Mouse (Mus musculus): ENCODE data around the gene Ppp1r14c. TPM values are rescaled to one million over a fixed set of nuclear protein-coding genes. Genes with fewer than 3 reads are reported as not detected.
"Not testable (repeated sequence)": the region's sequence is repeated elsewhere in the genome, so short reads cannot be mapped to it uniquely, and the experiment has no call there.

Ppp1r14c gene
- polyA plus RNA-seq, 1 experiment, result 0.30 TPM

DNA sequence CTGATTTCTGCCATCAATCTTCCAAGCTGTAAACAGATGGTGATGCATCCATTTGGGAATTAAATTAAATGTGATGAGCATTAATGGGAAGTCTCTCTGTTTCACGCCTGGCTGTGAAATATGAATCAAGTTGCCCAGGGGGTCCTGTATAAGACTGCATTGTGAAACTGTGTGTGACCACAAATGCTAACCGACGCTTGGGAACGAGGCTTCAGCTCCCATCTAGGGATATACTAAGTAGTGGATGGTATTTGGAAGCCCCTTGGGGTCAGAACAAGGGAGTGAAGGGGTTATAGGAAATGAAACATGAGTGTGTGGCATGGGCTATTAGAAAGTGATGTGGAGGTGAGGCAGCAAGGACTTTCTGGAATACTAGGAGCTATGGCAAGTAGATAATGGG, 86.1 kb downstream of the Ppp1r14c start:
- no peak for DNase-seq (ENCODE audit: low read depth, low spot score)
- WGBS, result 79% methylated on average over 4 of the region's 4 CpGs

DNA sequence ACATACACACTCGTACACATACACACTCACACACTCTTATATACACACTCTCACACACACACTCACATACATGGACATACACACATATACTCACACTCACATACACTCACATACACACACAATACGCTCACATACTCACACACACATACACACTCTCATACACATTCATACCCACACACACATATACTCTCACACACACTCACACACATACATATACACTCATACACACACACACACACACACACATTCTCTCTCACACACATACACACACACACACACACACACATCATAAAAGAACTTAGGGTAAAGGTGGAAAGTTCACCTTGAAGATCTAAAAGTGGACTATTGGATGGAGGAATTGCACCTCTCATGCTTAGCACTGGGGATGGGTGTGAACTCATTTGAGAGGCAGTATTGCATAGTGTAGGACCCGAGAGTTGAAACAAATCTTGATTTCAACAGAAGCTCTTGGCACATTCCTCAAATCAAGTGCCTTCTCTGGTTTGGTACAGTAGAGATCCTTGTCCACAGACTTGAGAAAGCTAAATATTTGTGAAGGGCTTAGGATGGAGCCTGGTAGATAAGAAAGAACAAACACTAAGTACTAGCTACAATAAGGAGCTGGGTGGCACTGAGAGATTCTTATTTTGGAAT, 87.1 kb downstream of the Ppp1r14c start:
- DNase-seq (ENCODE audit: low read depth, low spot score), result no peak
- 69% methylated on average over 3 of the region's 3 CpGs for WGBS

GRCm38 (mm10) chr10:3458686-3459085, 92.8 kb downstream of the Ppp1r14c start:
- no peak for DNase-seq (ENCODE audit: low read depth, low spot score)
- WGBS, result 84% methylated on average over 1 of the region's 1 CpGs

DNA sequence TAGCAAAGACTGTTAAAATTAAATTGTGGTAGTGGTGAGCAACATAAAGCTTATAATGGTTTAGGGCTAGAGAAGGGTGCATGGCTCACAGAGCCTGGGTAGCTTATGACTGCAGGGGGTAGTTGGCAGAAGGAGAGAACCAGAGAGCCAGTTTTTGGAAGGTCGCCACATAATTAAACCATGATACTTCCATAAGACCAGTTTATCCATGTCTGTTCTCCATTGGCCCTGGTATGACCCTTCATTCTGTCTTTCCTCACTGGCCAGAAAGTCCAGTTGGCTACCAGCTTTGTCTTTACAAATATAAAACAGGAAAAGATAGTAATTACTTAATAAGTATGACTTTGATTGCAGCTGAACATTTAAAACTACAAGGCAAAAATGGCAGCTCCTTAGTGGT, 95.0 kb downstream of the Ppp1r14c start:
- no peak for DNase-seq (ENCODE audit: low read depth, low spot score)
- 85% methylated on average over 1 of the region's 1 CpGs for WGBS

- no peak for DNase-seq (ENCODE audit: low read depth, low spot score)
- 77% methylated on average over 4 of the region's 4 CpGs for WGBS
These were observed 100.3 kb downstream of the Ppp1r14c start for GRCm38 (mm10) chr10:3466135-3466626.

- no peak for DNase-seq (ENCODE audit: low read depth, low spot score)
- 76% methylated on average over 4 of the region's 4 CpGs for WGBS
These were observed 102.7 kb downstream of the Ppp1r14c start for GRCm38 (mm10) chr10:3468590-3468989.

DNA sequence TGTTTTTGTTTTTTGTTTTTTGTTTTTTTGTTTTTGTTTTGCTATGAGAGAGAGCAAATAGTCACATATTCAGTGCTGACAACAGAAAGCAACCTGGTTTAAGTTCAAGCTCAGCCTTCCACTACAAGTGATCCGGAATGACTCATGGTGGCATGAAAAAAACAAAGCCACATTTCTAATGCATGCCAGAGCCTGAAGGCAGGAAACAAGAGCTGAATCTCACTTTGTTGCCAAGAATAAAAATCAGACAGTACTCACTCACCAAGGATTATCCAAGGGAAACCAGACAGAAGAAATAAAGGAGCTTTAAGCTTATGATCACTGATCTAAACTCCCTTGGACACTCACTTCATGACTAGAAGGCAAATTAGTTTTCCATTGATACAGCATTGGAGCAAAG, 110.8 kb downstream of the Ppp1r14c start:
- DNase-seq (ENCODE audit: low read depth, low spot score), result no peak
- 66% methylated on average over 1 of the region's 1 CpGs for WGBS

GRCm38 (mm10) chr10:3479772-3480171, 113.9 kb downstream of the Ppp1r14c start:
- DNase-seq (ENCODE audit: low read depth, low spot score), result no peak
- 77% methylated on average over 1 of the region's 1 CpGs for WGBS

GRCm38 (mm10) chr10:3490052-3490451, 124.2 kb downstream of the Ppp1r14c start:
- WGBS, result 83% methylated on average over 3 of the region's 3 CpGs
- no peak for DNase-seq (ENCODE audit: low read depth, low spot score)

DNA sequence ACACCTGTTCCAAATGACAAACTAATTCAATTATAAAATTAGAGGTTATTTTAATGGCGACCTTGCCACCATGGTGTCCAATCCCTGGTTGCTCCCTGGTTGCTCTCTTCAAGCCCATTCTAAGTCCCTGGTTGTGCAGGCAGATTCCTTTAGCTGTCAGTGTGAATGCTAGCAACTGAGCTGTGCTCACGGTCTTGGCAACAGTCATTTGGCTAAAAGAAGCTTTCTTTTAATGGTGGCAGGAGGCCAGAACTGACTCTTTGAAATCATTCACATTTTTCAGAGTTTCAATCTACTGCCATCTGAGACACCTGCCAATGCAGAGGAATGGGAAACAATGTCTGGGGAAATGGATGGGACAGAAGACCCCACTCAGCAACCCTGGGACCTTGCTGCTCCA, 130.9 kb downstream of the Ppp1r14c start:
- 75% methylated on average over 2 of the region's 2 CpGs for WGBS

GRCm38 (mm10) chr10:3500846-3501245, 135.0 kb downstream of the Ppp1r14c start:
- 74% methylated on average over 6 of the region's 6 CpGs for WGBS
- not testable (repeated sequence) for DNase-seq (ENCODE audit: low read depth, low spot score)

More for the DNA sequence above, 130.9 kb downstream of the Ppp1r14c start:
- no peak for DNase-seq (ENCODE audit: low read depth, low spot score)

- 35% methylated on average over 8 of the region's 8 CpGs for WGBS
- peak; percentile 14 for DNase-seq (ENCODE audit: low read depth, low spot score)
These were observed 141.8 kb downstream of the Ppp1r14c start for GRCm38 (mm10) chr10:3507484-3508221.

- 74% methylated on average over 2 of the region's 2 CpGs for WGBS
These were observed 142.3 kb downstream of the Ppp1r14c start for GRCm38 (mm10) chr10:3508222-3508588.

DNA sequence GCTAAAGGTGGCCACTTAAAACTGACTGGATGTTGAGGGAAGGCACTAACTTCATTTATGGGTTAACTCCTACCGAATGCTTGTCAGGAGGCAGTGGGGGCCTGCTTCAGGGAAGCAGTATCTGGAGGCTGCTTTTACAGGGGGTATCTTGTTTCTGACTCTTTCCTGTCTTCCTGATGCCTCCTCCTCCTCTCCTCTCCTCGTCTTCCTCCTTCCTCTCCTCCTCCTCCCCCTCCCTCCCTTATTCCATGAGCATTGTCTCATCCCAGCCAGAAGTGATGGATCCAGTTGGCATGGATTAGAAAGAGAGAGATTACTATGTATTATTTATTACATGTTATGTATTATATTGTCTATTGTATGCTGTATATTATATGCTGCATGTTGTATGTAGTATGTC, 142.9 kb downstream of the Ppp1r14c start:
- no peak for DNase-seq (ENCODE audit: low read depth, low spot score)
- 80% methylated on average over 2 of the region's 2 CpGs for WGBS

More at GRCm38 (mm10) chr10:3508222-3508588, 142.3 kb downstream of the Ppp1r14c start:
- DNase-seq (ENCODE audit: low read depth, low spot score), result no peak

DNA sequence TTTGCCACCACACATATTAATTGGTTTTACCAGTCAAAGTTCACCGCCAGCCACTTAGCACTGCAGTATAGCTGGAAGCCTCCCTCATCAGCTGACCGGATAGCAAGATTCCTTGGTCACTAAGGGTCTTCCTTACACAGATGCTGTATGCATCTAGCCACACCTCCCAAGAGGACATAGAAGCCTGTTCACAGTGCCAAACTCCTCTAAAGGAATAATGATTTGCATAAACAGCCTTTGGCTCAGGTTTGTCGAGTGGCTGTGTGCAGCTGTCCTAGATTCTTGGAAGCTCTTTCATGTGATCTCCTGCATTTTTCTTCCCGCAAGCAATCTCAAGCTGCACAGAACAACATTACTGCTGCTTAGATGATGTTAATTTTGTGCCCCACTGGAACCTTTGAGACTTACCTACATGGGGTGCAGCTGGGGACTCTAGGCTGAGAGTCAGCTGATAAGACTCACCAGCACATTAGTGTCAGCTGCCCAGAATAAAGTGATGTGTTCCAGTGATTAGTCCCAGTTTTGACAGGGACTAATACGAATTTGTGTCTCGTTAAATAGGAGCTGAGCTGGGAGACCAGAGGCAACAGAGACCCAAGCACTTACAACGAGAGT, 143.9 kb downstream of the Ppp1r14c start:
- no peak for DNase-seq (ENCODE audit: low read depth, low spot score)
- WGBS, result 76% methylated on average over 7 of the region's 7 CpGs

- 28% methylated on average over 3 of the region's 3 CpGs for WGBS
- no peak for DNase-seq (ENCODE audit: low read depth, low spot score)
These were observed 144.6 kb downstream of the Ppp1r14c start for GRCm38 (mm10) chr10:3510486-3510885.

DNA sequence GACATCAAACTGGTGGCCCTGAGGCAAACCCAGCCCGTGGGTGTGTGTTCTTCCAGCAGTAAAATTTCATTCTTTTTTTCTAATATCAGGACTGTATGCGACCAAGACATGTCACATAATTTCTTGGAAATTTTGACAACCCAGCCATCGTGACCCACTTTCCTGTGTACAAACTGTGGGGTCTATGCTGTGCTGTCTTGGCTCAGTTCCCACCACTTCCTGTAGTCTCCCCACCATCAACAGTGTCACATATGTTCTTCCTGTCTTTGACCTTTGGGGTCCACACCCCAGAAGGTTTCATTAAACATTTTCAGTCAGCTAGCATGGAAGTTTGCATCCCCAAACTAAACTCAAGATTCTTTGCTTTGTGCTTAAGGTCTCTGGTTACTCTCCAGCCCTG, 145.5 kb downstream of the Ppp1r14c start:
- DNase-seq (ENCODE audit: low read depth, low spot score), result no peak
- WGBS, result 75% methylated on average over 3 of the region's 3 CpGs

DNA sequence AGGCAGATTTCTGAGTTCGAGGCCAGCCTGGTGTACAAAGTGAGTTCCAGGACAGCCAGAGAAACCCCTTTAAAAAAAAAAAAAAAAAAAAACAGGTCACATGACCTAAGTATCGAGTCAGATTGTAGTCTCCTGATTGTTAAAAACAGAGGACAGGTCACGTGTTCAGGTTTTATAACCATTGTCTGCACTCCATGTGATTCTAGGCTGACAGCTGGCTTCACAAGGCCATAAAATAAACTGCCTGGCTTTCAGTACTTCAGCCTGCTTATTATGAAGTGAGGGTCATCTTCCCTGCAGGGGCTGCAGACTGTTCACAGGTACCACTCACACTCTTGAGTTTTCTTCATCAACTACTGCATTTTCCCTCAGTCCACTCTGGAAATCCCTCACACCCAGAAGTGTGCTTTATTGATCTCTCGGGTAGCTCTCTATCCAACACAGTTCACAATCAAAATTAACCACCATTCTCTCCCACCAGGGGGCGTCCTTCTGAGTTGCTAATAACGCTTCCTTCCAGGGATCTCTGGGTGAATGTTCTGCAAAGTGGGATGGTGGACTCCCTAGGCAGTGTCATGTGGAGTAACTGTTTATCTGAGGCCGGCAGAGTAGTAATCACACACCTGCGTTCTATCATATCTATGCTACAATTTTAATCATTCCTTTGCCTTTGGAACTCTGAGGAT, 146.9 kb downstream of the Ppp1r14c start:
- DNase-seq (ENCODE audit: low read depth, low spot score), result no peak
- 50% methylated on average over 8 of the region's 8 CpGs for WGBS

DNA sequence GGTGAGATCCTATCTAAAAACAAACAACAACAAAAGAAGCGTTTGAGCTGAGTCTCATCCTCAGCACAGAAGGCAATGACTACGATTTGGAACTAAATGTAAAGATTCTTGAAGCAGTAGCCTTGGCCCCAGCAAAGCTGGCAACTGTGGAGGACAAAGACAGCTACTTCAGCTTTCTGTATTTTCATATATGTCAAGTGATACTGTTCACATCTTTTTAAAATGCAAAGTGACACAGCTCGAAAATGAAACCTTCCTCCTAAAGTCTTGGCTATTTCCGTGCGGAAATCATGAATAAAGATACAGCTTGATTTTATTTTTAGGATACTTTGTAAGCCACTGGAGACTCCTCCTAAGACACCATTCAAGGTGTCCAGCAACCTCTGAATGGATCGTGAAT, 148.1 kb downstream of the Ppp1r14c start:
- 81% methylated on average over 6 of the region's 6 CpGs for WGBS

More for the DNA sequence above, 148.1 kb downstream of the Ppp1r14c start:
- DNase-seq (ENCODE audit: low read depth, low spot score), result no peak

All from large intestine, adult 2 months (tissue).